Mouse (Mus musculus) monocyte, adult 2 months (primary cell): Measurements from ENCODE around the gene Cacna1c.
"Not testable (repeated sequence)": the region's sequence is repeated elsewhere in the genome, so short reads cannot be mapped to it uniquely, and the experiment has no call there.

Experiments
- DNase-seq, 2 experiments: peaks; one replicate each; pipeline ENCODE4 v3.0.0; 2022; ENCODE audit warnings: low spot score in 2 of 2, low read depth in 1 of 2

Cacna1c gene

GRCm38 (mm10) chr6:119213375-119213774 lies 17.2 kb upstream of the Cacna1c start:
- no peak for DNase-seq

- DNase-seq = not testable (repeated sequence)
These were observed 9.8 kb upstream of the Cacna1c start for GRCm38 (mm10) chr6:119206006-119206405.

GRCm38 (mm10) chr6:119204915-119205314 lies 8.7 kb upstream of the Cacna1c start:
- DNase-seq = no peak

GRCm38 (mm10) chr6:119204286-119204685 lies 8.1 kb upstream of the Cacna1c start:
- no peak for DNase-seq

DNA sequence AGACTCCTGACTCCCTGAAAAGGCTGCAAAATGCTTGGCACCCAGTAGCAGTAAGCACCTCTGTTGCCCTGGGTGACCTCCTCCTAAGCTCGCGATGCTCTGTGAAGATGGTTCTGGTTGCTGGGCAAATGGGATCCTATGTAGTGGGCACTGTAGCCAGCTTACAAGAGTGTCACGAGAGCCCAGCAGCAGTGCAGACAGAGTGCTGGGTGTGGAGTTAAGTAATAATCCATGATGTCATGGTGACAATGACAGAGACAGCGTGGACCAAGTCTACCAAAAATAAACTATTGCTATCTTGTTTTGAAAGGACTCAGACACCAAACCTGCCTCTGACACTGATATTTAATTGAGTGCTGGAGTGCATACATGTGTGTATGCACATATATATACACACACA lies 5.4 kb upstream of the Cacna1c start:
- no peak for DNase-seq

DNA sequence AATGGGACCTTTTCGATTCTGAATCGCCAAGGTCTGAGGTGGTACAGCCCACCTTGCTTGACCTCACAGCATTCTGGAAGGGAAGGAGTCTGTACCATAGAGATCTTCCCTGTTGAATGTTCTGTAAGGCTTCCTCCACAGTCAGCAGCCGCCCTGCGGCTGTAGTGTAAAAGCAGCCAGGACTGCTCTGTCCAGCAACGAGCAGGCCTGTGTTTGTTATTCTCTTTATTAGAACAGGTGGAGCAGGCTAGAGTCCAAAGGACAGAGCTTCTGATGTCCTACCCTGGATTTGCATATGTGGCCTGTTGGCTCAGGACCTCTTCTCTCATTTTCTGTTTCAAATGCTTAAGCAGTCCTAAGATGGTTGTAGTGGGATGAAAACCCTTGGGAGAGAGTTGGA lies 4.1 kb upstream of the Cacna1c start:
- DNase-seq = no peak

GRCm38 (mm10) chr6:119199274-119199879 lies 3.2 kb upstream of the Cacna1c start:
- DNase-seq = no peak

GRCm38 (mm10) chr6:119198534-119199273 lies 2.5 kb upstream of the Cacna1c start:
- DNase-seq = no peak

DNA sequence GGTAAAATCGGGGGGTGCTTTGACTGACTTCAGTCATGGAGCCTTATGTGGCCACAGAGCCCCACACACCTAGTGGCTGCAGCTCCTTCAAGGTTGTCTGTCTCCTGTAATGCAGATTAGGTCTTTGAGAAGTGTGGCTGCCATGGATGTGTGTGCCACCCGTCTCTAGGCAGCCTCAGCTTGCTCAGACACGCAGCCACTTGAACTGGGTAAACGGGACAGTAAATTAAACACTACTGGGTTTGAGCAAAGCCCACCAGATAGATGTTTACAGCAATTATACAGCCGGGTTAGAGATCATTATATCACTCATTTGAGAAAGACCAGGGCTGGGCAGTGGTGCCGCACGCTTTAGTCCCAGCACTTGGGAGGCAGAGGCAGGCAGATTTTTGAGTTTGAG lies 1.6 kb downstream of the Cacna1c start:
- no peak for DNase-seq

- no peak for DNase-seq
These were observed 2.1 kb downstream of the Cacna1c start for GRCm38 (mm10) chr6:119194161-119194560.

DNA sequence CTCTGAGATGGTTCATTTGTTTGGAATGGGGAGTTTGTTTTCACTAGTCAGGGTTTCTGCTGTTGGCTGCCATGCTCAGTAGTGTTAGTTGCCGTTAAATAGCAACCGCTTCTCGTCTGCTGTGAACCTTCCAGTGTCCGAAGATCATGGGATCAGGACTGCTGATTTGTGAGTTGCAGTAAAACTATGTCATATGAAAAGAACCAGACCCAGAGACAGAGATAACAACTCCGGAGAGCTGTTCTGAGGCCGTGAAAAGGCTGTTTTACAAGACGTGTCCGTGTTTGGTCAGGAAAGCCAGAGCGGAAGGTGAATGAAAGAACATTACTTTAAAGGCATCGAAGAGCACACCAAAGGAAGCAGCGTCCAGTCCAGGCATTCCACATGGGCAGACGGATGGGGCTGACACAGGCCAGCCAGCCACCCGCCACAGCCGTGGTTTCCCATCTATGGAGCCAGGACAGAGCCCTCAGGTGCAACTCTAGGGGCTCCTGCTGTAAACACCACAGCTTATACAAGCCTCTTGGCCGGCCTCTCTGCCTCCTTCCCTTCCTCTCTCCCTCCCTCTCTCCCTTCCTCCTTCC lies 2.6 kb downstream of the Cacna1c start:
- no peak for DNase-seq

- no peak for DNase-seq
These were observed 4.7 kb downstream of the Cacna1c start for GRCm38 (mm10) chr6:119191478-119191877.

GRCm38 (mm10) chr6:119187631-119188030 lies 8.6 kb downstream of the Cacna1c start:
- DNase-seq = no peak

GRCm38 (mm10) chr6:119186658-119187057 lies 9.6 kb downstream of the Cacna1c start:
- DNase-seq = no peak

- DNase-seq = no peak
These were observed 12.4 kb downstream of the Cacna1c start for GRCm38 (mm10) chr6:119183781-119184180.

DNA sequence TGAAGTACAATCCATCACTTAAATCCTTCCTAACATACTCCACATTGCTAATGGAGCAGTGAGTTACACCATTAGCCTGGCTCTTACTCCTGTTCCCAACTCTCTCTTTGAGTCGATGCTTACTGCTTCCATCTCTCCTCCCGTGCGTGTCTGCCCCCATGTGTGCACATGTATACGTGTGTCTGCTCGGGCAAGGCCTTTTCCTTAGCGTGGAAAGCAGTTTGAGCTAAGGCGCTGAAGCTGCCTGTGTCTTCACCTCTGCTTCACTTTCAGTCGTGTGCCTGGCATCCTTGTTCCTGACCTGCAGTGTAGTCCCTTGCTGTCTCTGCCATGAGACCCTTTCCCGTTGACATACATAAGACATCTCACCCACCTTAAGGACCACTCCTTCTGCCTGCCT lies 14.0 kb downstream of the Cacna1c start:
- DNase-seq = no peak

GRCm38 (mm10) chr6:119180188-119180587 lies 16.0 kb downstream of the Cacna1c start:
- no peak for DNase-seq

DNA sequence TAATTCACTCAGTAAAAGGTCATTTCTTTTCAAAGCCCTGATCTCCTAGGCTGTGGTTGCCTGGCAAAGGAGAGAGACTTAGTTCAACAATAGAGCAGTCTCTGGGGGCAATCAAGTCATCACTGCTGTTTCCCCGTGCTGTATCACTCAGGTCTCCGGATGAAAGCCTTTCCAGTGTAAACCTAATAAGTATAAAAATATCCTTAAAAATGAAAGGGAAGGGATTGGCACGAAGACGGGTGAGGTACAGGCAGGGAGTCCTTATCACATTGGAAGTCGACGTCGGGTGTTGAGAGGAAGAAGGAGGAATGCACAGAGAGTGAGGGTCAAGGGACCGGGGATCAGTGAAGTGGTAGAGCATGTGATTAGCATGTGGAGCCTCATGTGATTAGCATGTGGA lies 19.1 kb downstream of the Cacna1c start:
- no peak for DNase-seq

DNA sequence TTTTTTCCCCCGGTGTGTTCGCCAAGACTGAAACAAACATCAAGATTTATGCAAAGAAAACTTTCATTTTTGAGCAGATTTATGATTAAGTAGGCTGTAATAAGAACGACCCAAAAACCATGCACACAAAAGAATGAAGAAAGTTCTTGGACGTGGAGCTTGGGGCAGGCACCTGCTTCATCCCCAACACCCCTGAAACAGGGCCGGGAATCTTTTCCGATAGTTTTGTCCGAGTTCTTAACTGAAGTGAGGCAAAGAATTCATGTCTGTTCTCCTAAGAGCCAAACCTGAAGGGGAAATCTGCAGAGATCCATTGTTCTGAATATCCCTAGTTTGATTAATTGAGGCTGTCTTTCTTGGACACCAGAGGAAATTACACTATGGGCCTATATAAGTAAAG lies 20.1 kb downstream of the Cacna1c start:
- no peak for DNase-seq

DNA sequence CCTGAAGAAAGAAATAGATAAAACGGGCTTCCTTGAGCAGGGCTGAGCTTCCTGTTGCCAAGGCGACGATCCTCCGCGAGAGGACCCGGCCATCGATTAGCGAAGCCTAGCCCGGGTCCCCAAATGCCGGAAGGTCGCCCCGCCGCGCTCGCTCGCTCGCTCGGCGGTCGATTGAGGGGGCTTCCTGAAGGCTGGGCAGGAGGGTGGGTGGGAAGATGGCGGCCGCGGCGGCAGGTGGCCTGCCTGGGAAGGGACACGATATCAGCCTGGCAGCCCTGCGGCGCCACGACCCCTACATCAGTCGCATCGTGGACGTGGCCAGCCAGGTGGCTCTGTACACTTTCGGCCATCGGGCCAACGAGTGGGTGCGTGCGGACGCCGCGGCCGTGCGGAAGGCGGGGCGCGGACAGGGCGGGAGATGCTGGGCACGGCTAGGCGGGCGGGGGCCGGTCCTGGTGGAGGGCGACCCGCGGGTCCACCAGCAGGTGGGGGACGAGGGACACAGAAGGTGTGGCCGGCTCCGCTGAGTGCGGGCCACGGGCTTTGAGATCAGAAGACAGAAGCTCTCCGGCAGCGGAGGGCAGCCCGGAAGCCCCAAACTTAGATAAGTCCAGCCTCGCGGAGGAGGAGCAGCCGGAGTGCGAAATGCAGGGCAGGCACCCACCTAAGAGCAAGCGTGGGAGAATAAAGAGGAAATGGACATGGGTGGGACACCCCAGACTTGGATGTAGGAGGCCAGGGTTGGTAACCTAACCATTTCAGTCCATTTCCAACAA lies 21.0 kb downstream of the Cacna1c start, which contains the start of gene Dcp1b:
TSS of gene Dcp1b (plus strand) at position 176 of the 776 bp plus-strand sequence.
- DNase-seq = peak; percentile 42 to 63

DNA sequence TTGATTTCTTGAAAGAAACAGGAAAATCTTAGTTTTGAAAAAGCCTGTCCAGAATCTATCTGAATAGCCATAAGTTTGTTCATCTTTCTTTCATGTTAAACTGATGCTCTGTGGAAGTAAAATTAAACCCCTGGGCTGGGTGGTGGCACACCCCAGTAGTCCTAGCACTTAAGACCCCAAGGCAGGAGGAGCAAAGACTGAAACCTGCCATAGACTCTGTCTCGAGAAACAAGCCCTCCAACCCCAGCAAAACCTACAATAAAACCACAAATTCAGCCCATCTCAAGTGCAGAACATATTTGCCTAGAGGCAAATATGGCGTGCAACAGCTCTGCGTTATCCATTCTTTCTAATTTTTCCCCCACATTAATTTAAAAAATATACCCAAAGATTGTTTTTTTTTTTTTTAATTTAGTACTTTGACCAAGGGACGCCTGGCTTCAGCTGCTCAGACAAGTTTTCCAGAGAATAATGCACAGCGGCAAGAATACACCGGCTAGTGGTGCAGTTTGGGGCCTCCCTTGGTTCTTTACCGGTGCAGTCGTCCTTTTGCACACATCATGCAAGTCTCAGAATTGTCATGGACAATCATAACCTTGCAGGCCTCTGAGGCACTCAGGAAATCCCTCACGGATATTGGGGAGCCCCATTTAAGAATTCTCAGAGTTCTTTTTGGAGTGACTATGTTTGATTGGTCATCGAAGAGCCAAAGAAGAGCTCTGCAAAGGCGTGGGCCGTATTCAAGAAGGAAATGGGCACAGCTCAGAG lies 21.7 kb downstream of the Cacna1c start:
- no peak for DNase-seq
